Mouse (Mus musculus) frontal cortex, postnatal 25 days (tissue): Measurements from ENCODE around the gene Ppig.
"Not testable (repeated sequence)": the region's sequence is repeated elsewhere in the genome, so short reads cannot be mapped to it uniquely, and the experiment has no call there.

ENCODE experiments used
- DNase-seq, 2 experiments: peaks; one replicate each; pipeline ENCODE4 v3.0.0; 2022; ENCODE audit warnings: low spot score in 2 of 2

The Ppig gene

GRCm38 (mm10) chr2:69722273-69722649, at the start of gene Ppig:
Gene Ppig, plus strand, starts transcription at chr2:69722545.
- DNase-seq, result no peak

DNA sequence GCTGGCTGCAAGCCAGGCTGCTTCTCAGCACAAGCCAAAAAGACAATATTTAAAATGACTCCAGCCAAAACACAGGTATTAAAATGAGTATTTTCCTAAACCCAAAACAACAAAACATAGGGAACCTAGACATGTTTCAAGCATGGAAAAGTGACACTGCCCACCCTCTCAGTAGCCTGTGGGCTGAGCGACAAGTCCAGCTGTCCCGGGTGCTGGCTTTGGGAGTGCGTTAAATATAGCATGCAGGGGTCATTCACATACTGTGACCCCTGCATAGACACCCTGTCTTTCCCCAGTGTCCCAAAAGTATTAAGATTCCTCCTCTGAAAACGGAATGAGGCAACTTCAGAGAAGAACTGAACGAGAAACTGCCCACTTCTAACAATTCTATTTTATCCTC, 48.6 kb upstream of the Ppig start:
- DNase-seq, result no peak

GRCm38 (mm10) chr2:69675266-69675665, 47.1 kb upstream of the Ppig start:
- no peak for DNase-seq

- no peak for DNase-seq
These were observed 45.6 kb upstream of the Ppig start for GRCm38 (mm10) chr2:69676713-69677112.

GRCm38 (mm10) chr2:69677215-69677614, 45.1 kb upstream of the Ppig start:
- DNase-seq, result not testable (repeated sequence)

- no peak for DNase-seq
These were observed 42.4 kb upstream of the Ppig start for GRCm38 (mm10) chr2:69679990-69680389.

GRCm38 (mm10) chr2:69681931-69682330, 40.4 kb upstream of the Ppig start:
- DNase-seq, result no peak

- DNase-seq, result no peak
These were observed 39.1 kb upstream of the Ppig start for GRCm38 (mm10) chr2:69683036-69683805.

DNA sequence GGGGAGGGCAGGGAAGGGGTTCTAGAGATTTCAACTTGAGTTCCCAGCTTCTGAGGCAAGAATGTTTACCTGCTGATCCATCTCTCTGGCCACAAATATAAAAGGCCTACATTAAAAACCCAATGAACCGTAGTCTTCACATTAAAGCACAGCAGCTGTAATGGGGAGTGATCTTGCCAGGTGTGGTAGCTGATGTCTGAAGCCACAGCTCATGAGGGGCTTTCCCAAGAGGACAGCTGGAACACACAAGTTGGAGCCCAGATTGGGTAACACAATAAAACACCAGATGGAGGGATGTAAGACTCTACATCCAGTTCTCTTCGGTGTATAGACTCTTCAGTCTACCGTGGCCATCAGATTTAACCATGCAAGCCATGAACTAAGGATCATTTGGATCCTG, 37.9 kb upstream of the Ppig start:
- DNase-seq, result no peak

GRCm38 (mm10) chr2:69690214-69690613, 32.1 kb upstream of the Ppig start:
- DNase-seq, result no peak

GRCm38 (mm10) chr2:69690843-69691242, 31.5 kb upstream of the Ppig start:
- no peak for DNase-seq

DNA sequence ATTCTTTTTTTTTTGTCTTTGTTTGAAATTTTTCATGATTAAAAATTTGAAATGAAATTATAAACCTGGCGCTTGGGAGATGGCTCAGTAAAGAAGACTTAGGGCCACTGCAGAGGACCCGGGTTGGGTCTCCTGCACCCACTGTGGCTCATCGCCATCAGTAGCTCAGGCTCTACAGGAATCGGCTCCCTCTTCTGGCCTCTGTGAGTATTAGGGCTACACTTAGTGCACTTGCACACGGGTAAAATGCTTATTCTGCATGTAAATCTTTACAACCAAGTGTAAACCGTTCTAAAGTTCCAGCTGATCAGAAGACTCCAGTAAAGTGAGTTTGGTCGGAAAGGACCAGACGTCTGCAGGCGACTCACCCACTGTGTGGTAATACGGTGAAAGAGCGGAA, 28.8 kb upstream of the Ppig start:
- DNase-seq, result no peak

DNA sequence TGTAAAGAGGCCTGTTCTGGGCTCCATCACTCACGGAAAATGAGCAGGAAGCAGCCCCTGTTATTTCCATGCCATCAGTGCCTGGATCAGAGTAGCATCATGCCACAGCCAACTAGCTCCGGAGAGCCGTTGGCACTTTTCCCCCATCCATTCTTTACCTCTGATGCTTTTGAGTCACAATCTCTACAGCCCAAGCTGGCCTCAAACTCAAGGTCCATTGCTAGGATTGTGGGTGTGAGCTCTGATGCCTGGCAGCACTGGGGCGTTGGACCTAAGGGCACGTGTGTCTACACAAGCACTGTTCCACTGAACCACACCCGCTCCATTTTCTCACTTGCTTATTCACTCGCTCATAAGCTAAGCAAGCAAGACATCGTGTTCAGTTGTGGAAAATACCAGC, 21.9 kb upstream of the Ppig start:
- no peak for DNase-seq

DNA sequence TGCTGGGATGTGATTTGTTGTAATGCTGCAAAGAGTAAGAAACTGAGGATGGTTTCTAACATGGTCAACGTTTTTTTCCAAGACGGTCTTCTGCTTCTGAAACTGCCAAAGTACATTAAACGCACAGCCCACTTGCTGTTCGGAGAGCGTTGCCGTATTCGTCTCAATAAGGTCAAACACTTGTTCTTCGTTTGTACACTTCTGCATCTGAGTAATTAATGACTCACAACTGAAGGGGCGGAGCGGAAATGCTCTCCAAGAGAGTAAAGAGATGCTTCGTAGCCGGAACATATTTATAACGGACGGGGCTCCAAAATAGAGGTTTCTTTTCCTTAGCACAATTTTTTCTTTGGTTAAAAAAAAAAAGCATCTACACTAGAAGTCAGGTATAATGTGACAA, 10.2 kb upstream of the Ppig start:
- DNase-seq, result no peak

DNA sequence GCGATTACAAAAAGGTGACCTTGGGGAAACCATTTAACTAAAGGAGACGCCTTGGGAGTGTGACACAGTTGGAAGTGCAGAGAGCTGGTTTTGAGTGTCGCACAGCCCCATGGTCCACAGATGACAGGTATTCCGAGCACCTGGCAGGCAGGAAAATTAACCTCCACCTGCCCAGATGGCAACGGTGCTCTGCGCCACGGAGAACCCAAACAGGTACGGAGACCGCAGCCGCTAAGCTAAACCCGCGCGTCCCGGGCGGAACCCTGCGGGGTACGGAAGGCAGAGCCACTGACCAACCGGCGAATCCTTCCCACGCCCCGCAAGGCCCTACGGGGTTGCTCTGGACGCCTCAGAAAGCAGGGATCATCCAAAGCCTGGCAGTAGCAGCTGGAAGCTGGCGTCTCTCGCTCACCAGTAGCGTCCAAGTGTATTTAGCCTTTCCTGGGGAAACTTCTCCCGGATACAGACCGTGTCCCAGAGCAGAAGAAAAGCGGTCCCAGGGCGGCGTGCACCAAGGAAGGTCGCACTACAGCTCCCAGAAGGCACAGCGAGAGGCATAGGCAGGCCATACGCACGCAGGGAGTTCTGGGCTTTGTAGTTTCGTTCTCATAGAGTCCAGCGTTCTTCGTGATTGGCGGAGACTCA, 9.2 kb upstream of the Ppig start, which contains the start of gene Fastkd1:
Fastkd1 (minus strand) TSS at position 536 of the 645 bp plus-strand sequence.
- DNase-seq, result peak; percentile 72 to 80

GRCm38 (mm10) chr2:69713626-69714014, 8.7 kb upstream of the Ppig start:
- no peak for DNase-seq

- no peak for DNase-seq
These were observed 8.2 kb upstream of the Ppig start for GRCm38 (mm10) chr2:69714126-69714525.

GRCm38 (mm10) chr2:69716483-69716882, 5.9 kb upstream of the Ppig start:
- DNase-seq, result no peak

DNA sequence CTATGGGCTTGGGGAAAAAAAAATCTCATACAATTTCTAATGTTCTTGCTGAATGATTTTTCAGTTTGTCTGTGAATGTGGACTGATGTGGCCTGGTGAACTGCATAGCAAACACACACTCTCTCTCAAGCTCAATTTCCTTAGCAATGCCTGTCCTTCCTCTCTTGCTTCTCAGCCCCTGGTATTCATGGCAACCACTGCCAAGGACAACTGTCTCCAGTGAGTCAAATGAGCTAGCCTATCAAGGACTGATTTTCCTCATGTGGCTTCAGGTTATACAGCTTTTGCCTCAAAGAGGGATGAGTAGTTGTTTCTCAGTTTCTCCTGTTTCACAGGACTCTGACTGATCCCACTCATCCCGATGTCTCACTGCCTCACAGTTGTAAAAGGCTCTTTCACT, 3.2 kb upstream of the Ppig start:
- no peak for DNase-seq

- DNase-seq, result peak; percentile 83 to 93
These were observed 539 bp downstream of the Ppig start for GRCm38 (mm10) chr2:69722650-69723518.

DNA sequence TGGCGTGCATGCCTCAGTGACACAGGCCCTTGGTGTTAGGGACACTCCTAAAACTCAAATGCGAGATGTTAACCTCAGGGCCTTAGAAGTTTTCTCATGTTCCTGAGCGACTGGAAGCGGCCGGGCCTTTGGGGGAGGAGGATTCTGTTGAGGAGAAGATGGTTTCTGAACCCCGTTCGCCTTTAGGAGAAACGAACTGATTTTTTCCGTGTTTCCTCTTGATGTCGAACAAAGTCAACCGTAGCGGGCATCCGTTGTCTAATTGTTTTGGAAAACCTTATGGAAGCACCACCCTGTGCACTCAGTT, 1.1 kb downstream of the Ppig start:
- no peak for DNase-seq

DNA sequence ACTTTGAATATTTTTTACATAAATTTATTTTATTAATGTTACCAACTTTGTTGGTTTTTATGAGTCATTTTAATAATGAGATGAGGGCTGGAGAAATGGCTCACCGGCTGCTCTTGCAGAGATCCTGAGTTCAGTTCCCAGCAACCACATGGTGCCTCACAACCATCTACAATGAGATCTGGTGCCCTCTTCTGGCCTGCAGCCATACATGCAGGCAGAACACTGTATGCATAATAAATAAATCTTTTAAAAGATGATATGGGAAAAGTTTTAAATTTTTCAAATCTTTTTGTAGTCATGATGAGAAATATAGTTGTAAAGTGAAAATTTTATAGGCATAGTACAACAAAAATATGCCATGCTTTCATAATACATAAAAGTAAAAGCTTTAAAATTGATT, 22.7 kb downstream of the Ppig start:
- no peak for DNase-seq

- DNase-seq, result no peak
These were observed 38.6 kb downstream of the Ppig start for GRCm38 (mm10) chr2:69760980-69761379.
